Mouse (Mus musculus) urinary bladder, postnatal 4 days (tissue): Measurements from ENCODE around the gene Sept1.
"Not testable (repeated sequence)": the region's sequence is repeated elsewhere in the genome, so short reads cannot be mapped to it uniquely, and the experiment has no call there.

Source experiments
- DNase-seq, 2 experiments: peaks; one replicate each; pipeline ENCODE4 v3.0.0; 2021 to 2022; ENCODE audit warnings: low spot score in 2 of 2

Sept1 gene

GRCm38 (mm10) chr7:127194633-127195029, 38.3 kb downstream of the Sept1 start:
- no peak for DNase-seq

GRCm38 (mm10) chr7:127194011-127194632, 38.8 kb downstream of the Sept1 start:
- no peak for DNase-seq

GRCm38 (mm10) chr7:127192989-127193388, 39.9 kb downstream of the Sept1 start:
- DNase-seq: no peak

GRCm38 (mm10) chr7:127190672-127191071, 42.3 kb downstream of the Sept1 start:
- DNase-seq: no peak

GRCm38 (mm10) chr7:127188305-127189276, 44.3 kb downstream of the Sept1 start:
- no peak for DNase-seq

GRCm38 (mm10) chr7:127187351-127187750, 45.6 kb downstream of the Sept1 start:
- DNase-seq: no peak

- DNase-seq: no peak
These were observed 47.3 kb downstream of the Sept1 start for GRCm38 (mm10) chr7:127185601-127186000.

GRCm38 (mm10) chr7:127184720-127185119, 48.2 kb downstream of the Sept1 start:
- no peak for DNase-seq

- no peak for DNase-seq
These were observed 49.1 kb downstream of the Sept1 start for GRCm38 (mm10) chr7:127183828-127184227.

GRCm38 (mm10) chr7:127183345-127183744, 49.6 kb downstream of the Sept1 start:
- DNase-seq: no peak

GRCm38 (mm10) chr7:127181724-127182123, 51.2 kb downstream of the Sept1 start:
- DNase-seq: not testable (repeated sequence)

- no peak for DNase-seq
These were observed 52.1 kb downstream of the Sept1 start for GRCm38 (mm10) chr7:127180783-127181182.

- DNase-seq: no peak
These were observed 56.0 kb downstream of the Sept1 start for GRCm38 (mm10) chr7:127176937-127177336.

GRCm38 (mm10) chr7:127166501-127166900, 66.4 kb downstream of the Sept1 start:
- DNase-seq: no peak

- no peak for DNase-seq
These were observed 67.1 kb downstream of the Sept1 start for GRCm38 (mm10) chr7:127165607-127166493.
